Mouse (Mus musculus): ENCODE results near the gene Shc2. TPM values are rescaled to one million over a fixed set of nuclear protein-coding genes. Genes with fewer than 3 reads are reported as not detected.

Gene Shc2
- total RNA-seq, 2 experiments from 2014 or later: not detected

DNA sequence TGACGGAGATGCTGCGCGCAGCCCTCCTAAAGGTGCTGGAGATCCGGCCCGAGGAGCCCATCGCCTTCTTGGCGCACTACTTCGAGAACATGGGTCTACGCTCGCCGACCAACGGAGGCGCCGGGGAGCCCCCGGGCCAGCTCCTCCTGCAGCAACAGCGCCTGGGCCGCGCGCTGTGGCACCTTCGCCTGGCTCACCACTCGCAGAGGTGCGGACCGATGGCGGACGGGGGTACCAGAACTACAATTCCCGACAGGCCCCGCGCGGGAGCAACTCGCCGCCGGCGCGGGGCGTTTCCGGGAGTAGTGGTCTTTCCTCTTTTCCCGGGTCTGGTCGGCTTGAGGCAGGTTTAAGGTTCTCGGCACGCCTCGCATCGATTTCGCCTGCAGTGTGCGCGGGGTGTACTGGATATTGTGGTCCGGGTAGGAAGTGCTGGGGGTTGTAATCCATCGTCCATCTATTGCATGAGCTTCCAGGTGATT is 31.9 kb upstream of the Shc2 start:
- peak; percentile 28 for ATAC-seq (replicated peaks; ENCODE audit: low FRiP score, low TSS enrichment, poor library complexity, severe bottlenecking)

DNA sequence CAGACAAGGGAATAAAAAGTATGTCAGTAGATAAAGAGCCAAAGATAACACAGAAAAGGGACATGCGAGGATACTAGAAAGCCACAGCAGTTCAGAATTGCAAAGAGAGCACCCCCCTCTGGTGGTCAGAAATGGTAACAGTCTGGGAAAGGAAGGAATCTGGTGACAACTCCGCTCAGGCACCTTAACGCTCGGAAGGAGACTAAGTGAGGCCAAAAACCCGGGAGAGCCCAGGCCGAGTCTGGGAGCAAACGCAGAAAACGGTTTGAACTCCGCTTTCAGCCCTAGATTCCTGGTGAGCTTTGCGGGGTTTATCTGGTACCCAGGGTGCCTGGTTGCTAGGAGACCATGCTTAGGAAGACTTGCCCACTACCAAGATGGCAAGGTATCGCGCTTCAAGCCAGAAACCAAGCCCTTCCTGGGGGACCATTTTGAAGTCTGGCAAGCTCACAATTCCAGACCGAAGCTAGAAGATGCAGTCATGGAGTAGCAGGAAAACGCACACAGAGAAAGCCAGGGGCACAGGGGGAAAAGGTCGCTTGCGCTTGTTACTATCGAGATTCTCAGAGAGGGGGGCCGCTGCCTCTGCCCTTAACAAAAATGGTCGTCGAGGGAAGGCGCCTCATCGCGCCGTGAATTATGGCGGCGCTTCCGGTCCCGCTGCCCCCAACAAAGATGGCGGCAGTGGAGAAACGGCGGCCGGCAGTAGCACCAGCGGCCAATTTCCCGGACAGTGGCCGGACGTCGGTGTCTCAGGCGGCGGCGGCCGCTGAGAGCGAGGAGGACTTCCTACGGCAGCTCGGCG is 31.3 kb upstream of the Shc2 start, which contains the start of gene Tpgs1:
Gene Tpgs1 (plus strand): TSS at position 599 of the 805 bp plus-strand sequence.
- ATAC-seq (replicated peaks; ENCODE audit: low FRiP score, low TSS enrichment, poor library complexity, severe bottlenecking): peak; percentile 85

DNA sequence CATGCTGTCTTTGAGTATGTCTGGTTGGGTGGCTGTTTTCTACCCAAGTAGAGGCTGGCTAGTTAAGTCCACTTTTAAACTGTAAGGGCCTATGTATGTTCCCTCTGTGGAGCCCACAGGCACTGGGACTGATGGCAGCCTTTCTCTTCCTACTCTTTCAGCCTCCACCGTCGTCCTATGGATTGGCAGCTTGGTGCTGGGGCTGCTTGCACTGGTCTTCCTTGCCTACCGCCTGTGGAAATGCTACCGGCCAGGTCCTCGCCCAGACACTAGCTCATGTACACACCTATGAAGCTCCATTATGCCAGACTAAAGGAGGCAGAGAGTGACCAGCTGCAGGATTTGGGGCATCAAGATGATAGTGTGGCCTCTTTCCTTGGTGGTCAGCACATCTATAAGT is 30.4 kb upstream of the Shc2 start:
- no peak for ATAC-seq (replicated peaks; ENCODE audit: low FRiP score, low TSS enrichment, poor library complexity, severe bottlenecking)

DNA sequence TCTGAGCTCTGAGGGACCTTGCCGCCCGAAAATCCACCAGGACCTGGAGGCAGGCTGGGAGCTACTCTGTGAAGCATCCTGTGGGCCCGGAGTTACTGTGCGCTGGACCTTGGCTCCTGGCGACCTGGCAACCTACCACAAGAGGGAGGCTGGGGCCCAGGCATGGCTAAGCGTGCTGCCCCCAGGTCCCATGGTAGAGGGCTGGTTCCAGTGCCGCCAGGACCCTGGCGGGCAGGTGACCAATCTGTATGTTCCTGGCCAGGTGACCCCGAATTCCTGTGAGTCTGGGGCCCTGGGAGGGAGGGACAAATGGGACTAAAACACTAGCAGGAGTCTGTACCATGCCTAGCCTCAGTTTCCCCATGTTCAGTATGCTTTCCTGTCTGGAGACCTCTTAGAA is 28.8 kb upstream of the Shc2 start:
- no peak for ATAC-seq (replicated peaks; ENCODE audit: low FRiP score, low TSS enrichment, poor library complexity, severe bottlenecking)

DNA sequence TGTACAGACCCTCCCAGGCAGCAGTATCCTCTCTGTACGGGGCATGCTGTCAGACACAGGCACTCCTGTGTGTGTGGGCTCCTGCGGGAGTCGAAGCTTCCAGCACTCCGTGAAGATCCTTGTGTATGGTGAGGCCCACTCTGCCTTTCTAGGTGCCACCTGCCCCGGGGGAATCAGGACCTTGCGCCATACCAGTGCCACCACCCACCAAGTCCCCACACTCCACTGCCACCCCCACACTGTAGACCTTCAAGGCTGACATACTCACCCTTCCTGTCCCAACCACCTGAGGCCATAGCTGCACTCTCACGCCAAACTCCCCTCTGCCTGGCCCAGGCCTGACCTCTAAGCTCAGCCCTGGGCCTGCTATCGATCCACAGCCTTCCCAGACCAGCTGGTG is 27.3 kb upstream of the Shc2 start:
- no peak for ATAC-seq (replicated peaks; ENCODE audit: low FRiP score, low TSS enrichment, poor library complexity, severe bottlenecking)

DNA sequence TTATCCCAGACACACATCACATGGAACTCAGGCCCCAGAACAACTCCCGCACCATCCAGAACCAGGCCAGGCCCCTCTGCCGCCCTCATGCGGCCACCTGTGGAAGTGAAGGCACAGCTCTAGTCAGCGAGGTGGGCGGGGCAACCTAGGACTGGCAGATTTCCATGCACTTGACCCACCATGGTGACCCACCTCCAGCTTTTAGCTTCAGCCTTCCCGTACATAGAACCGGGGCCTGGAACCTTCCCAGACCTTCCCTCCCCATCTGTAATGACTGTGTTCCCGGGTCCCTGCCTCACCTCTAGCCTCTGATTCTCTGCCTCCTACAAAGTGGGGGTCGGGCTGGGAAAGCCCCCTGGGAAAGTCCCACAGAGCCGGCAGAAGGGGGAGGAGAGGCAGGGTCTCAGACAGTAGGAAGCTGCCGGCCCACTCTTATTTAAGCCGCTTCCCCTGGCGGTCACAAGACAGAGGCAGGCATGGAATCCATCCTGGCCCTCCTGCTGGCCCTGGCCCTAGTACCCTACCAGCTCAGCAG is 26.5 kb upstream of the Shc2 start, which contains the start of gene Madcam1:
Gene Madcam1 (plus strand): TSS at position 429 of the 535 bp plus-strand sequence.
- peak; percentile 39 for ATAC-seq (replicated peaks; ENCODE audit: low FRiP score, low TSS enrichment, poor library complexity, severe bottlenecking)

DNA sequence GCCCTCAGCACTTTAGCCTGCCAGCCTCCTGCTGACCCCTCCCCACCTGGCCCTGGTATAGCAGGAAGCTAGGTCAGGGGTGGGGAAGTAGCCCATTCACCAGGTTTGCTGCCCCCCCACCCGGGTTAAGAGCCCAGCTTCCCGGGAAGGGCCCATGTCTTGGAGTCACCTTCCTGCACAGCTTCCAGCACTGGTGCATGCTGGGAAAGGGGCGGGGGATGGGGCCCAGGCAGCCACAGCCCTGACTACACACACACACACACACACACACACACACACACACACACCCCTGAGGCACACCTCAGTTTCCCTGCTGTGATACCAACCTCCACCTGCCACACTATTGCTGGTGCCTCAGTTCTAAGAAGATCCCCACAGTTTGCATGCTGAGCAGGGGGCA is 24.1 kb upstream of the Shc2 start:
- ATAC-seq (replicated peaks; ENCODE audit: low FRiP score, low TSS enrichment, poor library complexity, severe bottlenecking): no peak

DNA sequence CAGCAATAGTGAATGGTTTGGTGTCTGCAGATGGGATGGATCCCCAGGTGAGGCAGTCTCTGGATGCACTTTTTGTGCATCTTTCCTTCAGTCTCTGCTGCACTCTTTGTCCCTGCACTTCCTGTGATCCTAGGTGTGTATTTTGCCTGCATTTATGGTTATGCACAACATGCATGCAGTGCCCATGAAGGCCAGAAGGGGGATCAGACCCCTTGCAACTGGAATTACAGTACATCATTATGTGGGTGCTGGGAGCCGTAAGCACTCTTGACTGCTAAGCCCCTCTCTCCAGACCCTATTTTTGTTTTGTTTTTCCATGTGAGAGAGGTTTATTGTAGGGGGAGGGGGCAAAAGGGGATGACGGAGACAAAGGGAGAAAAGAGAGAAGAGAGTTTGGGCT is 22.6 kb upstream of the Shc2 start:
- no peak for ATAC-seq (replicated peaks; ENCODE audit: low FRiP score, low TSS enrichment, poor library complexity, severe bottlenecking)

DNA sequence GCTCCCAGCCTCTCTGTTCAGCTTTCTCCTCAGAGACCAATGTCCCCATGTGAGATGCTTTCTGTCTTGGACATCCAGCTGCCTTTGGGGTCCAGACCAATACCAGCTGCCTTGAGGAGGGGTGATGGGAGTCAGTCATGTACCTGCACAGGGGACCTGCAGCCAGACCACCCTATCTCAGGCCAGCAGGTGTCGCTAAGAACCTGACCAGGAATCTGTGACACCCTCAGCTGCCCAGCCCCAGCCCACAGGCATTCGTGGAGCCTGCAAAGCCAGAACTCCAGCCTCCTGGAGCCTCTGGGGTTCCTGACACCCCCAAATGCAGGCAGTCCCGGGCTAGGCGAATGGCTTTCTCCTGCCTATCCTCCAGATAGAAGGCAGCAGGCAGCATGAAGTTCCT is 21.1 kb upstream of the Shc2 start:
- peak; percentile 61; the same call in 1 of the 2 replicates for ATAC-seq (replicated peaks; ENCODE audit: low FRiP score, low TSS enrichment, poor library complexity, severe bottlenecking)

DNA sequence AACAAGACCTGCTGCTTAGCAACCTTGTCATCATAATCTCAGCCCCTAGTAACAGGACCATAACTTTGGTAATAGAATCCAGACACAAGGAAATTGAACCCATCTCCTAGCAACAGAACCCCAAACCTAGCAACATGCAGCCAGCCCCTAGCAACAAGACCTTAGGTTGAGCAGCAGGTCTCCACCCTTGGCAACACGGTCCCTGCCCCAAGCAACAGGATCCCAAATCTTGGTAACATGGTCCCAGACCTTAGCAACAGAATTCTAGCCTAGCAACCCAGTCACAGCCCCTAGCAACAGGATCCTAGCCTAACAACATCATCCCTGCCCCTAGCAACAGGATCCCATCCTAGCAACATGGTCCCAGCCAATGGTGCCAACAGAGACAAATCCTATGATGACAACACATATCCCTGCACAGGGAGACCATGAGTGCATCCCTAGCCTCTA is 17.3 kb upstream of the Shc2 start:
- ATAC-seq (replicated peaks; ENCODE audit: low FRiP score, low TSS enrichment, poor library complexity, severe bottlenecking): no peak

DNA sequence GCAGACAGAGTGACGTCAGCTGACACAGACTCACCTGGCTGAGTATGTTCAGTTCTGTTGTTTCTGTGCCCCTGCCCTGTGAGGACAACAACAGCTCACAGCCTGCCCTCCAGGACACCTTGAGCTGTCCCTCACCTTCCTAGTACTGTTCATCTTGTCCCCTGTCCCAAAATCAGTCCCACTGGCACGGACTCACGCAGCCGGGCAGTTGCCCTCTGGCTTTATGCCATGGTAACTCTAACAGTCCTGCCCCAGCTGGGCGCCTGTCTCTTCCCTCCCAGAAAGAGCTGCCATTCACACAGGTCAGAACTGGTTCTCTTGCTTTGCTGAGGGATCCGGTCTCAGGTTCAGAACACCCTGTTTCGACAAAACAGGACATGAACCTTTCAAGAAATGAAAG is 15.1 kb upstream of the Shc2 start:
- no peak for ATAC-seq (replicated peaks; ENCODE audit: low FRiP score, low TSS enrichment, poor library complexity, severe bottlenecking)

DNA sequence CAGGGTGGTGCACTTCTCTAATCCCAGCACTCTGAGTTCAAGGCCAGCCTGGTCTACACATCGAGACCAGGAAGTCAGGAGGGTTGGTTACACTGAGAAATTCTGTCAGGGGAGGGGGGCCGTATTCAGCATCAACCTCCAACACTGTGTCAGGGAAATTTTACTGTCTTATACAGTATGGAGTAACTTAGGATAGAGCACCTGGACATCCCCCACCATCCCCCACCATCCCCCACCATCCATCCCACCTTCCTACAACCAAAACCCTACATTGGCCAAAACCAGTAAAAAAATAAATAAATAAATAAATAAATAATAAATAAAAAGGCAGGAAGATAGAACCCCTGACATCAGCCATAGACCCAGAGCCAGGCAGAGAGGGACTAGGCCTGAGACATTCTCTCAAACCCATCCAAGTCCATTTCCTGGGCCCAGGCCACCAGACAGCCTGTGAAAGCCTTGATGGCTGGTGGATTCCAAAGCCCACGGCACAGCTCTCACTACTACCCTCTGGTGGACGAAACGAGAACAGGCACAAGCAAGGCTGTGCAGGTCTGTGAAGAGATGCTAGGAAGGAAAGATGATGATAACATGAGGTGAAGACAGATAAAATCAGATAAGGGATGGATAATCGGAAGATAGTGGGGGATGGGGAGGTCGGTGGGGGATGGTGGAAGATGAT is 11.5 kb upstream of the Shc2 start:
- peak; percentile 88 for ATAC-seq (replicated peaks; ENCODE audit: low FRiP score, low TSS enrichment, poor library complexity, severe bottlenecking)

DNA sequence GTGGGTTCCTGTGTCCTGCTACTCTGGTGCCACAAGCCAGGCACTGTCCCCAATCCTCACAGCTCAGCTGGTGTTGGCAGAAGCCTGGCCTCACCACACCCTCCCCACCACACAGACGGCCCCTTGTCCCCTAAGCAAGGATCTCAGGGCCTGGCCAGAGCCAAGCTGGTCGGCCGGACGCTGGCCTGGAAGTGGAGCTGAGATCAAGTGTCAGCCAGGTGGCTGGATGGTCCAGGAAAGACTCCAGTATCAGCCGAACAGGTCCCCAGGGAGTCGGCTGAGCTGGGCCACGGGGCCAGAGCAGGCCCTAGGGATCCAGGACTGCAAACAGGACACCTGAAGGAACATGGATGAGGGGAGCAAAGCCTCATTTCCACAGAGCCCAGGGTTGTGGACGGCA is 8.0 kb upstream of the Shc2 start, which contains the start of gene Odf3l2:
Gene Odf3l2 (minus strand): TSS at position 28 of the 400 bp plus-strand sequence.
- ATAC-seq (replicated peaks; ENCODE audit: low FRiP score, low TSS enrichment, poor library complexity, severe bottlenecking): no peak

DNA sequence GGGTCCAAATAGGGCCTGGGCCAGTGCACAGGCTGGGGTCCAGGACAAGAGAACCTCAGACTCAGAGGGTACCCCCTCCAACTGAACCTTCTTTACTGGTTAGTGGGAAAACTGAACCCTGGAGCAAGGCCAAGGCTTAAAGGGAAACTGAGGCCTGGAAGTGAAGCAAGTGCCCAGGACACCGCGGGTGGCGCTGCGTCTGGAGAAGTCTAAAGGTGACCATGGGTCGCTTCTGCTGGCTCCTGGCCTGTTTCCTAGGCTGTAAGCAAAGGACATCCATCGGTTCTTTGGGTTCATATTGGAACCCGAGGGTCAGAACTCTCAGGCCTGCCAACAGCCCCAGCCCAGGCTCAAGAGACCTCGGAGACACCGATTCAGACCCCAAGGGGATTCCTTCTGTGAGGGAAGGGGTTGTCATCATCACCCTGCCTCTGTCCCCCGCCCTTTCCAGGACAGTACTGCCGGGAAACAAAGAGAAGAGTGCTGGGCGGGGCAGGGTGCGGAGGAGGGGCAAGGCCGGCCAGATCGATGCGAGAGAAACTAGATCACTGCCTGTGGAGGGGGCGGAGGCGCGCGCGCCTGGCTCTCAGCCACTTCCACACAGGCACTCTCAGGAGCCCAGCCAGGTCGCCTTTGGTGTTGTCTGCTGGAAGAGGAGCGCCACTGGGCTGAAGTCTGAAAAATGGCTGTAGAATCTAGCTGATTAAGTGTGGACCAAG is 927 bp upstream of the Shc2 start:
- ATAC-seq (replicated peaks; ENCODE audit: low FRiP score, low TSS enrichment, poor library complexity, severe bottlenecking): no peak

DNA sequence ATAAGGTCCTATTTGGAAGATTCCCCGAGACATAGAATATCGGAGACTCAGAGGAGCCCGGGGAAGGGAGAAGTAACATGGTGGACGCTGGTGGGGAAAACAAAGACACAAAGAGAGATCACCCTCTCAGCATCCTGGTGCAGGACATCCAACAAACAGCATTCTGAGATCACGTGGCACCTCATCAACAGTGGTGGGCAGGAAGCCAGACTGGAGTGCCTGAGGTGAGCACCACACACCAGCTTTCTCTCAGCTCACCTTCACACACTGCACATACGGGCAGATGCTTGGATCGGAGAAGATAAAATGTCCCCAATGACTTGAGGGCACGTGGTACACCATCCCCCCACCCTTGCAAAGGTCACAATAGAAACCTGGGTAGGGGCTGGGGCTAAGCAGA is 1.4 kb downstream of the Shc2 start:
- ATAC-seq (replicated peaks; ENCODE audit: low FRiP score, low TSS enrichment, poor library complexity, severe bottlenecking): no peak

DNA sequence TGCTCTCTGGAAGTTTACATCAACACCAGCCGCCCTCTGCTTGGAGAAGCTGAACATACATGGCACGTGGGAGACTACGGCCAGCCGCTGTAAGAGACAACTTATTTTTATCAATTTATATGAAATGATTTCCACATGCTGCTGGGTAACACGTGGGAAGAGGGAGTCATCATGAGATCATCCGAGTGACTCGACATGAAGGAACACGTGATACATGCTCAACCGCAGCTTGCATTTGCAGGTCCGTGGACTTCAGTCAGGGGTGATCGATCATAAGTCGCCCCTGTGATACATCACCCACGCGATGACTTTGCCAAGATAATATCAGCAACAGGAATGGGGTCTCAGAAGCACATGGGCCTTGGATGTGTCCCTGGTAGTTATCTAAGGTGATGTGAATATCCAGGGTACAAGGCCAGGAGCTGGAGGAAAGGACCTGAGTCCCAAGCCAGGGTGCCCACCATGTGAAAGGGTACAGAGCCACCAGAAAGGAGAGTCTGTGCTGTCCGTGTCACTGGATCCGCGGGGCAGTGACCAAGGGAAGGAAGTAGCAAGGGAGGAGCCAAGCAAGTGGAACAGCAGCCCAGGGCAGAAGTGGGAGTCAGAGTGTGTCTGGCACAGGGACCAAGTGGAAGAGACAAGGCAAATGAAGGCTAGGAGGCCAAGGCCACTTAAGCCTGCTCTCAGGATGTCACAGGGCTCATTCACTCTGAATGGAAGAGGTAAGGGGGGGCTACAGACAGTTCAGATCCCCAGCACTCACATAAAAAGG is 4.5 kb downstream of the Shc2 start:
- no peak for ATAC-seq (replicated peaks; ENCODE audit: low FRiP score, low TSS enrichment, poor library complexity, severe bottlenecking)

DNA sequence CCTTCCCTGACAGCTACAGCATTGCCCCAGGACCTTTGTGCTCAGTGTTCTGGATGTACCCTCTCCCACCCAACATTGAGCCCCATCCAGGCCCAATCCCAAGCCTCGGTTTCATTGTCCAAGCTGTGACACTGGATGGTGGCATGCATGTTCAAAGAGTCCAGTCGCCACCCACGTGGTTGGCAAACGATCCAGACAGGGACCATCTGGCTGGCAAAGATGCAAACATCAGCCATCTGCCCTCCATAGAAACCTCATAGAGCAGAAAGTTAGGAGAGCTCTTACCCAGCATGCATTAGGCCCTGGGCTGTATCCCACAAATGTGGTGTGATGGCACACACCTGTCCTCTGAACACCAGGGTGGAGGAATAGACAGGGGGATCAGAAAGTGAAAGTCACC is 6.3 kb downstream of the Shc2 start:
- no peak for ATAC-seq (replicated peaks; ENCODE audit: low FRiP score, low TSS enrichment, poor library complexity, severe bottlenecking)

DNA sequence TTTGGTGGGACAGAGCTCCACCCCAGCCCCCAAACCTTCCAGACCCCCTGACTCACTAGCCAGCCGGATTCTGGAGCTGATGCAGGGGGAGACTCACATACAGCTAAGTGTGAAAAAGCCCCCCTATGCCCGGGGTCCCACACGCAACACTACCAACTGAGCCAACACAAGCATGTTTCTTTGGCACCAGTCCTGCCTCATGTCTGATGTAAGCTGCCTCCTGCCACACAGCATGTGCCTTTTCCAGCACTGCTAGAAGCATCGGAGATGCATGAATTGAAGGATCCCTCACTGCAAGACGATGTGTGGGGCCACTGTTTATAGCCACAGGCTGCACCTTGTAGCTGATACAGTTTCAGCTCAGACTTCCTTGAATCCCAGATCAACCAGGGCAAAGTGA is 9.3 kb downstream of the Shc2 start:
- no peak for ATAC-seq (replicated peaks; ENCODE audit: low FRiP score, low TSS enrichment, poor library complexity, severe bottlenecking)

DNA sequence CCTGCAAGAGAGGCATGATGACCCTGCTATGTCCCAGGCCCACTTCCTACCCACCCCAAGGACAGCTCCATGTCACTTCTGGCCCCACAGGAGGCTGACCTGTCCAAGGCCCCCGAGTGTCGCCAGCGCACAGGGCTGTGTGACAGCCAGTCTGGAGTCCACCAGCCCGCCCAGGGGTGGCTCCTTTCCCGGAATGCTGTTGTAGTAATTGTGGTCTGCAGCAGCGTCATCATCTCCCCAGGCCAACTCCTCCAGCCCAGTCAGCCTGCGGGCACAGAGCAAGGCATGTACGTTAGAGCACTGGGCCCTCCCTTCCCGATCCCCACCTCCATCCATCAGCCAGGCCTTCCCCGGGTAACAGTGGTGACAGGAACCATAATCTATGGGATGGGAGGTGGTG is 11.6 kb downstream of the Shc2 start:
- ATAC-seq (replicated peaks; ENCODE audit: low FRiP score, low TSS enrichment, poor library complexity, severe bottlenecking): no peak

All from megakaryocyte-erythroid progenitor cell, adult 5-6 weeks (primary cell).